In genomic region chr3:68467941-68468687, GRCm38 (mm10) we compare ENCODE assay signal across 8 mouse cellular contexts.
DNase-seq lines count a peak whose midpoint lies in the region; ATAC-seq and TF ChIP-seq lines count a peak whose summit lies in the region.

No protein-coding gene starts in this region.

- H3K9me3 ChIP-seq in embryonic facial prominence, embryonic 14.5 days (ENCODE audit: control insufficient read depth, low read length), result no peaks in the 10 kb centered on the region
- no peaks in the 10 kb centered on the region for H3K9me3 ChIP-seq in hindbrain, embryonic 13.5 days
- H3K9me3 ChIP-seq in liver, embryonic 13.5 days (replicated peaks), result no peaks in the 10 kb centered on the region
- H3K9me3 ChIP-seq in stomach, postnatal 0 days (ENCODE audit: control insufficient read depth, low read length), result no peaks in the 10 kb centered on the region

- ATAC-seq in embryonic facial prominence, embryonic 14.5 days (ENCODE audit: low read depth), result no peak
- no peak for ATAC-seq in hindbrain, embryonic 13.5 days (ENCODE audit: low FRiP score)
- ATAC-seq in liver, embryonic 13.5 days (ENCODE audit: low read depth), result no peak
- ATAC-seq in stomach, postnatal 0 days (ENCODE audit: low FRiP score, low TSS enrichment), result 0 out of 2 replicates have a peak, but pooled peaks have one; percentile 60
- ATAC-seq in megakaryocyte-erythroid progenitor cell, adult 5-6 weeks (replicated peaks; ENCODE audit: low FRiP score, low TSS enrichment, poor library complexity, severe bottlenecking), result no peak

- H3K4me1 ChIP-seq in embryonic facial prominence, embryonic 14.5 days (ENCODE audit: control insufficient read depth, insufficient read depth, low read length), result peaks cover 14% of the 10 kb centered on the region
- H3K4me1 ChIP-seq in hindbrain, embryonic 13.5 days (replicated peaks), result peaks cover 17% of the 10 kb centered on the region
- H3K4me1 ChIP-seq in liver, embryonic 13.5 days (replicated peaks), result no peaks in the 10 kb centered on the region; the same call in 1 of the 2 replicates
- H3K4me1 ChIP-seq in stomach, postnatal 0 days (replicated peaks; ENCODE audit: control insufficient read depth, insufficient read depth), result peaks cover 4% of the 10 kb centered on the region; the same call in 1 of the 2 replicates

- H3K36me3 ChIP-seq in embryonic facial prominence, embryonic 14.5 days (ENCODE audit: control insufficient read depth, insufficient read depth, low read length), result no peaks in the 10 kb centered on the region
- H3K36me3 ChIP-seq in hindbrain, embryonic 13.5 days, result no peaks in the 10 kb centered on the region
- no peaks in the 10 kb centered on the region for H3K36me3 ChIP-seq in liver, embryonic 13.5 days
- H3K36me3 ChIP-seq in stomach, postnatal 0 days (ENCODE audit: control insufficient read depth, insufficient read depth, low read length), result no peaks in the 10 kb centered on the region

- TF ChIP-seq CTCF in stomach, postnatal 0 days (IDR thresholded peaks at IDR 0.05; ENCODE audit: low read depth), result no peak

- H3K27ac ChIP-seq in embryonic facial prominence, embryonic 14.5 days (replicated peaks; ENCODE audit: low read depth, low read length), result no peak overlapping the region
- no peak overlapping the region for H3K27ac ChIP-seq in hindbrain, embryonic 13.5 days
- H3K27ac ChIP-seq in liver, embryonic 13.5 days, result no peak overlapping the region
- H3K27ac ChIP-seq in stomach, postnatal 0 days (replicated peaks), result peak overlapping the region; percentile 53; the same call in 1 of the 2 replicates

- peak overlapping the region; percentile 43 for H3K4me2 ChIP-seq in embryonic facial prominence, embryonic 14.5 days (ENCODE audit: low read depth, low read length)
- H3K4me2 ChIP-seq in hindbrain, embryonic 13.5 days, result peak overlapping the region; percentile 45
- 0 out of 2 replicates have a peak overlapping the region, but pooled peaks have one; percentile 6 for H3K4me2 ChIP-seq in liver, embryonic 13.5 days
- peak overlapping the region; percentile 50 for H3K4me2 ChIP-seq in stomach, postnatal 0 days (replicated peaks; ENCODE audit: low read depth)

- H3K4me3 ChIP-seq in embryonic facial prominence, embryonic 14.5 days (ENCODE audit: low read depth, low read length), result peak overlapping the region; percentile 15; the same call in 1 of the 2 replicates
- peak overlapping the region; percentile 20 for H3K4me3 ChIP-seq in hindbrain, embryonic 13.5 days
- no peak overlapping the region for H3K4me3 ChIP-seq in liver, embryonic 13.5 days (replicated peaks)
- peak overlapping the region; percentile 36 for H3K4me3 ChIP-seq in stomach, postnatal 0 days (ENCODE audit: low read depth, low read length)

- WGBS in embryonic facial prominence, embryonic 14.5 days, result 3% methylated on average over 10 of the region's 10 CpGs
- WGBS in hindbrain, embryonic 13.5 days, result 3% methylated on average over 10 of the region's 10 CpGs
- 6% methylated on average over 10 of the region's 10 CpGs for WGBS in liver, embryonic 13.5 days (ENCODE audit: insufficient replicate concordance)
- 8% methylated on average over 10 of the region's 10 CpGs for WGBS in stomach, postnatal 0 days

- no peaks in the 10 kb centered on the region for H3K27me3 ChIP-seq in embryonic facial prominence, embryonic 14.5 days (replicated peaks; ENCODE audit: control insufficient read depth, insufficient read depth, low read length)
- H3K27me3 ChIP-seq in hindbrain, embryonic 13.5 days, result 0 out of 2 replicates have a peak, but pooled peaks cover 9% of the 10 kb centered on the region
- H3K27me3 ChIP-seq in liver, embryonic 13.5 days, result no peaks in the 10 kb centered on the region
- H3K27me3 ChIP-seq in stomach, postnatal 0 days (ENCODE audit: control insufficient read depth, insufficient read depth, low read length), result no peaks in the 10 kb centered on the region

- H3K9ac ChIP-seq in embryonic facial prominence, embryonic 14.5 days (ENCODE audit: low read depth, low read length), result peak overlapping the region; percentile 17; the same call in 1 of the 2 replicates
- H3K9ac ChIP-seq in hindbrain, embryonic 13.5 days, result no peak overlapping the region; the same call in 1 of the 2 replicates
- H3K9ac ChIP-seq in liver, embryonic 13.5 days, result no peak overlapping the region
- H3K9ac ChIP-seq in stomach, postnatal 0 days (ENCODE audit: low read length), result peak overlapping the region; percentile 13; the same call in 1 of the 2 replicates

- peak; percentile 66 for DNase-seq in Muller cell, postnatal 12 days (ENCODE audit: inconsistent ontology term)
- DNase-seq in embryonic facial prominence, embryonic 14.5 days (ENCODE audit: low spot score), result peak; percentile 35
- DNase-seq in liver, embryonic 13.5 days, result no peak
- no peak for DNase-seq in stomach, postnatal 0 days (ENCODE audit: low spot score)
- DNase-seq in layer of hippocampus, postnatal 25 days (ENCODE audit: extremely low spot score in 1 of 2, low spot score in 1 of 2), result no peak
- DNase-seq in adrenal gland, postnatal 10 days, result no peak

- no peak for TF ChIP-seq EP300 in stomach, postnatal 0 days (optimal IDR thresholded peaks at IDR 0.05)

Comparison
In these comparisons a context has a peak if more than half of its experiments do, and no peak if none do; other contexts are left out.
1. DNase-seq: peak in Muller cell, postnatal 12 days (single experiment) and embryonic facial prominence, embryonic 14.5 days (single experiment); none in liver, embryonic 13.5 days (single experiment), stomach, postnatal 0 days (single experiment), layer of hippocampus, postnatal 25 days (0 of 2) and adrenal gland, postnatal 10 days (single experiment).
2. H3K9ac ChIP-seq: peak in embryonic facial prominence, embryonic 14.5 days (single experiment) and stomach, postnatal 0 days (single experiment); none in hindbrain, embryonic 13.5 days (single experiment) and liver, embryonic 13.5 days (single experiment).
3. Peak in every context shown above with its lines, with median percentiles within 50 percentile points of each other: H3K4me2 ChIP-seq.